Mouse (Mus musculus) forebrain, embryonic 12.5 days (tissue): ENCODE results near the gene Vwc2l. TPM values are rescaled to one million over a fixed set of nuclear protein-coding genes. Genes with fewer than 3 reads are reported as not detected.

Experiments used
- ATAC-seq: fragments of 200-750 bp; cut with Nextera tagmentation; 2 replicates; pipeline ENCODE4 v1.8.0; 2017; ENCODE audit warnings: moderate TSS enrichment; ENCODE audit not compliant: low FRiP score
- H3K27ac ChIP-seq: fragments of 300-500 bp; sonication (generic); 2 replicates; pipeline ENCODE4 v1.5.1; 2016; ENCODE audit warnings: mild to moderate bottlenecking
- H3K27me3 ChIP-seq: fragments of 300-500 bp; sonication (generic); 2 replicates; pipeline ENCODE4 v1.6.1; 2016; ENCODE audit warnings: mild to moderate bottlenecking
- H3K36me3 ChIP-seq: fragments of 300-500 bp; sonication (generic); replicated peaks from 2 replicates; pipeline ENCODE4 v1.6.1; 2016; ENCODE audit warnings: mild to moderate bottlenecking
- H3K4me1 ChIP-seq: fragments of 300-500 bp; sonication (generic); 2 replicates; pipeline ENCODE4 v1.6.1; 2016
- H3K4me2 ChIP-seq: fragments of 300-500 bp; sonication (generic); 2 replicates; pipeline ENCODE4 v1.6.1; 2016; ENCODE audit warnings: mild to moderate bottlenecking, moderate library complexity
- H3K4me3 ChIP-seq: fragments of 300-500 bp; sonication (generic); replicated peaks from 2 replicates; pipeline ENCODE4 v1.5.1; 2016; ENCODE audit warnings: mild to moderate bottlenecking
- H3K9ac ChIP-seq: fragments of 300-500 bp; sonication (generic); 2 replicates; pipeline ENCODE4 v1.6.1; 2016; ENCODE audit warnings: mild to moderate bottlenecking
- H3K9me3 ChIP-seq: fragments of 300-500 bp; sonication (generic); 2 replicates; pipeline ENCODE4 v1.6.1; 2016
- WGBS: fragments of 180-500 bp; shearing (Covaris S2); methylation state at CpG from one replicate; pipeline ENCODE4 v1.1.7; 2016; 5-methylcytosine and 5-hydroxymethylcytosine counted together
- polyA plus RNA-seq: library from polyadenylated mRNA; unstranded; fragments of >200 nt; fragmentation: Nextera tagmentation; extraction: Ambion mirVana; gene quantifications from 2 replicates; pipeline ENCODE4 v1.2.1, GENCODE M21; 2016

The Vwc2l gene
- polyA plus RNA-seq, 1 experiment from 2014 or later = 1.1 TPM

DNA sequence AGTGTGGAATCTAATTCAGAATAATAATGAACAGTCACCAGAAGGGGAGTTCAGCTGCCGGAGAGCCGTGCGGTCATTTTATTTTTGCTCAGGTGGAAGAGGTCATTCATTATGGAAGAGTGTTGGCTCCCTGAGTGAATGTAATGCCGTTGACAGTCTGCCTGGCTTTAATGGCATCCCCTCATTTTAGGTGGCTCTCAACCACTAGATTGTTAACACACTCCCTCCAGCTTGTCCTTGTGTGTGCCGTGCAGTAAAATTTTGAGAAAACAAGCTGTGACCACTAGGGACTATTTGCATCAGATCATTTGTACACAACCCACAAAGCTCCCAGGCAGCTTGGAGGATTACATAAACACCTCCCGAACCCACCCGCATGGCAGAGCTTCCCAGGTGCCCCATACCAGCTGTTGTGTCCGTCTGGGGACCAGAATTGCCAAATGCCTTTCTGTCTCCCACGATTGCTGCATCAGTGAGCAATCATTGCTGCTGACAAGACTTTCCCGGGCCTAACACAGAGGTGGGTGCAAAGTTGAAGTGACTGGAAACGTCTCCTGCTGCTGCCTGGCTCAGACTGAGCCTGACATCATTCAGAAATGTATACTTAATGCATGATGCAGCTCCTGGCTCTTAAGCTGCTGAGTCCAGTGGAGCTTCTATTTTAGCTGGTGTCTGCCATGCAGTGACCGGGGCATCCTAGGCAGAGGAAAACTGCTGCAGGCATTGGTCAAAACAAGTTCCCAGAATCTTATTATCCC is 126.3 kb downstream of the Vwc2l start:
- no peak for ATAC-seq
- Histone ChIP-seq H3K9me3 (no peaks in the 10 kb centered on the region), H3K36me3 (no peaks in the 10 kb centered on the region), H3K4me1 (no peaks in the 10 kb centered on the region), H3K27ac (no peak overlapping the region), H3K4me3 (no peak overlapping the region), H3K27me3 (no peaks in the 10 kb centered on the region), H3K4me2 (no peak overlapping the region), H3K9ac (no peak overlapping the region)
- 74% methylated on average over 12 of the region's 12 CpGs for WGBS

DNA sequence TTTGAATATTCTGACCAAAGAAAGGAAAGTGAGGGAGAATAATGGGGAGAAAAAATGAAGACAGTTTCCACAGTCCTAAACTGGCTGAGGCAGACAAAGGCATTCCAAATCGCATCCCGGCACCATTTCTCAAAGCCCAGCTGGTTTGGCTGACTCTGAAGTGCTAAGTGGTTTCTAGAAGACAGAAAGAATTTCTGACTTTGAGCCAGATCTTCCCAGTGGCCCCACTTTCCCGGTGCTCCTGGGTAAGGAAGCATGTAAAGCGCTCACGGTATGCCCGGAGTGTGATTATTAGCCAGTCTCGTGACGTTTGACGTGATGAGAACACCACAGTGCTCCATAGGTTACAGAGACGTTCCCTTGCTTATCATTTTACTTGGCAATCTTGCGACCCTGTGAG is 127.9 kb downstream of the Vwc2l start:
- ATAC-seq = no peak
- Histone ChIP-seq H3K9me3 (no peaks in the 10 kb centered on the region), H3K4me2 (no peak overlapping the region), H3K4me1 (no peaks in the 10 kb centered on the region), H3K36me3 (no peaks in the 10 kb centered on the region), H3K27ac (no peak overlapping the region), H3K4me3 (no peak overlapping the region), H3K9ac (no peak overlapping the region), H3K27me3 (no peaks in the 10 kb centered on the region)
- 86% methylated on average over 11 of the region's 11 CpGs for WGBS

DNA sequence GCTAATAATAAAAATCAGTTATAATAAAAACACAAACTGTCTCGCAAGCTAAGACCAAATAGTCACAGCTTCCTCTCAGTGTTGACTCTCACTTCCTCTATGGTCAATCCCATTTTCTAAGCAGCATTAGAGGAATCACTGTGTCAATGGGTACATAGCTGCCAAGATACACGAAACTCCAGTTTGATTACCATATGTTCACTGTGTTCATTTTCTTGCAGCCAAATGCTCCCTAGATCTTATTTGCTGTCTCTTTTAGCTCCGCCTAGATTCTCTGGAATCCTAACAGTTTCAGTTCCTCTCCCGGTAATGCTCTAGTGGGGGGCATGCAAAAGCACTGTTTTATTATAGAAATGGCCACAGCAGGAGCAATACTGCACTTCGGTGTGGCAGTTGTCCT is 130.4 kb downstream of the Vwc2l start:
- Histone ChIP-seq H3K36me3 (no peaks in the 10 kb centered on the region), H3K9ac (no peak overlapping the region), H3K9me3 (no peaks in the 10 kb centered on the region), H3K4me3 (no peak overlapping the region), H3K27me3 (no peaks in the 10 kb centered on the region), H3K27ac (no peak overlapping the region), H3K4me2 (no peak overlapping the region), H3K4me1 (no peaks in the 10 kb centered on the region)
- ATAC-seq = no peak
- WGBS = 82% methylated on average over 5 of the region's 5 CpGs

DNA sequence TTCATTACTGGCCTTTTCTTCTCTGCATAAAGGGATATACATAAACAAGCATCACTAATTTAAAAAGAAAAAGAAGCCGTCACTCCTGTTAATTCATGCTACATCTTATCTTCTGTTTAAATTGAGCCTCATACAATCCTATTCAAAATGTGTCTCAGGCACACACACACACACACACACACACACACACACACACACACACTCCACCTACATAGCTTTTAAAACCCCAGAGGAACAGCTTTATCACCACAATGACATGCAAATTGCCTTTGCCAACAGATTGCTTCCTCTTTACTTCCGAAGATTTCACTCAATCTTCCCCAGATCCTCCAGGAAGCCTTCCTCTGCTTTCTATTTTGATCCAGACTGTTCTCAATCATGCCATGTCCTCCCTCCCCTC is 136.2 kb downstream of the Vwc2l start:
- H3K36me3 ChIP-seq = no peaks in the 10 kb centered on the region
- no peak overlapping the region for H3K9ac ChIP-seq
- WGBS = 56% methylated on average over 2 of the region's 2 CpGs
- no peak overlapping the region for H3K4me2 ChIP-seq
- no peaks in the 10 kb centered on the region for H3K9me3 ChIP-seq
- no peak overlapping the region for H3K27ac ChIP-seq
- H3K4me1 ChIP-seq = no peaks in the 10 kb centered on the region
- no peak for ATAC-seq
- no peaks in the 10 kb centered on the region for H3K27me3 ChIP-seq
- no peak overlapping the region for H3K4me3 ChIP-seq

GRCm38 (mm10) chr1:70866137-70866536 is 140.6 kb downstream of the Vwc2l start:
- no peaks in the 10 kb centered on the region for H3K27me3 ChIP-seq
- no peaks in the 10 kb centered on the region for H3K36me3 ChIP-seq
- no peaks in the 10 kb centered on the region for H3K9me3 ChIP-seq
- WGBS = 84% methylated on average over 5 of the region's 5 CpGs
- H3K4me2 ChIP-seq = no peak overlapping the region
- H3K9ac ChIP-seq = no peak overlapping the region
- ATAC-seq = no peak
- no peak overlapping the region for H3K4me3 ChIP-seq
- no peaks in the 10 kb centered on the region for H3K4me1 ChIP-seq
- H3K27ac ChIP-seq = no peak overlapping the region

GRCm38 (mm10) chr1:70880496-70880895 is 155.0 kb downstream of the Vwc2l start:
- Histone ChIP-seq H3K36me3 (no peaks in the 10 kb centered on the region), H3K27ac (no peak overlapping the region), H3K4me1 (no peaks in the 10 kb centered on the region; the same call in 1 of the 2 replicates), H3K9ac (no peak overlapping the region), H3K4me2 (no peak overlapping the region), H3K27me3 (no peaks in the 10 kb centered on the region), H3K9me3 (no peaks in the 10 kb centered on the region), H3K4me3 (no peak overlapping the region)
- no peak for ATAC-seq
- 83% methylated on average over 2 of the region's 2 CpGs for WGBS

GRCm38 (mm10) chr1:70881269-70881668 is 155.8 kb downstream of the Vwc2l start:
- Histone ChIP-seq H3K4me1 (no peaks in the 10 kb centered on the region; the same call in 1 of the 2 replicates), H3K27me3 (no peaks in the 10 kb centered on the region), H3K36me3 (no peaks in the 10 kb centered on the region), H3K9ac (no peak overlapping the region), H3K4me3 (no peak overlapping the region), H3K4me2 (no peak overlapping the region), H3K27ac (no peak overlapping the region), H3K9me3 (no peaks in the 10 kb centered on the region)
- WGBS = 51% methylated on average over 3 of the region's 3 CpGs
- ATAC-seq = no peak

DNA sequence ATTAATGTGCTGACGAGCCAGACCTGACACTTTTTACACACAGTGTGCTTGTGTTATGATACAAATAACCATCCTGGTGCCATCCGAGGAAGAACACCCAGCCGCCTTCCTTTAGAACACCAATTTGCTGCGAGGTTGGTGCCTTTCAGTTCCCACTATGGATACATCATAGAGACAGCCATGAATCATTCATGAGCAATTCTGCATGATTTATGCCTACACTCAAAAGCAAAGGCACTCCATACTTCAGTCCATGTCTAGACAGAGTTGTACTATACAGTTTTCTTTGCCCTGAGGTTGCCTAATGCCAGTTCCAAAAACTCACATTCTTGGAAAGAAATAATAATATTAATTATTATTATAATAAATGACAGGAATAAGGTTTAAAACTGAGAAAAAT is 158.6 kb downstream of the Vwc2l start:
- Histone ChIP-seq H3K36me3 (no peaks in the 10 kb centered on the region), H3K4me2 (no peak overlapping the region), H3K27ac (no peak overlapping the region), H3K27me3 (no peaks in the 10 kb centered on the region), H3K9me3 (no peaks in the 10 kb centered on the region), H3K9ac (no peak overlapping the region), H3K4me3 (no peak overlapping the region), H3K4me1 (no peaks in the 10 kb centered on the region; the same call in 1 of the 2 replicates)
- ATAC-seq = no peak
- 79% methylated on average over 4 of the region's 4 CpGs for WGBS

GRCm38 (mm10) chr1:70902311-70902710 is 176.8 kb downstream of the Vwc2l start:
- Histone ChIP-seq H3K27ac (no peak overlapping the region), H3K4me3 (no peak overlapping the region), H3K9ac (no peak overlapping the region), H3K9me3 (no peaks in the 10 kb centered on the region), H3K27me3 (no peaks in the 10 kb centered on the region), H3K4me1 (no peaks in the 10 kb centered on the region), H3K4me2 (no peak overlapping the region), H3K36me3 (no peaks in the 10 kb centered on the region)
- no peak for ATAC-seq
- WGBS = 84% methylated on average over 3 of the region's 3 CpGs

- H3K4me1 ChIP-seq = no peaks in the 10 kb centered on the region
- no peaks in the 10 kb centered on the region for H3K9me3 ChIP-seq
- H3K27me3 ChIP-seq = no peaks in the 10 kb centered on the region
- no peak overlapping the region for H3K27ac ChIP-seq
- H3K4me3 ChIP-seq = no peak overlapping the region
- no peak for ATAC-seq
- 93% methylated on average over 2 of the region's 2 CpGs for WGBS
- H3K9ac ChIP-seq = no peak overlapping the region
- no peaks in the 10 kb centered on the region for H3K36me3 ChIP-seq
- H3K4me2 ChIP-seq = no peak overlapping the region
Observed at GRCm38 (mm10) chr1:70907366-70907765, 181.9 kb downstream of the Vwc2l start.

DNA sequence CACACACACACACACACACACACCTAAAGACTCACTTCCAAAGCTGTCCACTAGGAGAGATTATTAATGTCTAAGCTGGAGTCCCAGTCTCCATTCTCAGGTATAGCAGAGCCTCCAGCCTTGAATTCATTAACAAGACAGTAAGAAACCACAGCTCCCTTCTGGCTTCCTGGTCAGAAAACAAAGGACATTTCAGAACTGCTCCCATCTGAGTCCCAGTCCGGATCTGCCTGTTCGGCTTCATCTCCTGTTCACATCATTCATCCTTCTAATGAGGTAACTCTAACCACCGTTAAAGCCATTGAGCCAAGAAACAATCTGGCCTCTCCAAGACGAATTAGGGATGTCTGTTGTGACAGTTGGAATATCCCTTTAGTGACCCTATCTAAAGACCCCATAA is 185.7 kb downstream of the Vwc2l start:
- Histone ChIP-seq H3K4me2 (no peak overlapping the region), H3K36me3 (no peaks in the 10 kb centered on the region), H3K9me3 (no peaks in the 10 kb centered on the region), H3K27ac (no peak overlapping the region), H3K27me3 (no peaks in the 10 kb centered on the region), H3K4me3 (no peak overlapping the region), H3K9ac (no peak overlapping the region), H3K4me1 (no peaks in the 10 kb centered on the region)
- WGBS = 48% methylated on average over 4 of the region's 4 CpGs
- ATAC-seq = no peak

DNA sequence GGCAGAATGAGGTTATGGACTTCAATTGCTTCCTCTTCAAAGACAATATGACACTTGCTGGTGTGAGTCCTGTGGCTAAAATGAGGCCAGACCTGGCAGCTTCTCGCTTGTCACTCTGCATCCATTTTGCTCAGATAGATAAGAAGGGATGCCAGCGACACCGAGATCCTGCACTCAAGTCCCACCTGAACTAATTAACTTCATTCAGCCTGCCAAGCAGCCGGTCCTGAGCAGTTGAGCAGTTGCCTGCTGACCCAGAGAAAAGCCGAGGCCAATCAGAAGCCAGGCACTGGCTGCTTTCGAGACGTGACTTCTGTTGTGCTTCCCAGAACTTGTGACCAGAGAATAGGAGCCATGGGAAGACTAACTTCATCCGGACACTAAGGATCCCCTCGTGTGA is 187.6 kb downstream of the Vwc2l start:
- H3K9ac ChIP-seq = no peak overlapping the region
- WGBS = 63% methylated on average over 9 of the region's 9 CpGs
- H3K27ac ChIP-seq = no peak overlapping the region

More for the DNA sequence above, 187.6 kb downstream of the Vwc2l start:
- no peak overlapping the region for H3K4me3 ChIP-seq
- no peaks in the 10 kb centered on the region for H3K9me3 ChIP-seq
- no peak for ATAC-seq
- no peak overlapping the region for H3K4me2 ChIP-seq
- no peaks in the 10 kb centered on the region for H3K4me1 ChIP-seq
- H3K36me3 ChIP-seq = no peaks in the 10 kb centered on the region
- H3K27me3 ChIP-seq = no peaks in the 10 kb centered on the region
